Mouse (Mus musculus): ENCODE results near the gene Ntrk2. TPM values are rescaled to one million over a fixed set of nuclear protein-coding genes. Genes with fewer than 3 reads are reported as not detected.

The Ntrk2 gene
- total RNA-seq, 2 experiments from 2014 or later = 19.7 to 25.1 TPM

GRCm38 (mm10) chr13:58924486-58924885 is 118.1 kb downstream of the Ntrk2 start:
- DNase-seq = no peak

GRCm38 (mm10) chr13:58927186-58927585 is 120.8 kb downstream of the Ntrk2 start:
- DNase-seq = no peak

DNA sequence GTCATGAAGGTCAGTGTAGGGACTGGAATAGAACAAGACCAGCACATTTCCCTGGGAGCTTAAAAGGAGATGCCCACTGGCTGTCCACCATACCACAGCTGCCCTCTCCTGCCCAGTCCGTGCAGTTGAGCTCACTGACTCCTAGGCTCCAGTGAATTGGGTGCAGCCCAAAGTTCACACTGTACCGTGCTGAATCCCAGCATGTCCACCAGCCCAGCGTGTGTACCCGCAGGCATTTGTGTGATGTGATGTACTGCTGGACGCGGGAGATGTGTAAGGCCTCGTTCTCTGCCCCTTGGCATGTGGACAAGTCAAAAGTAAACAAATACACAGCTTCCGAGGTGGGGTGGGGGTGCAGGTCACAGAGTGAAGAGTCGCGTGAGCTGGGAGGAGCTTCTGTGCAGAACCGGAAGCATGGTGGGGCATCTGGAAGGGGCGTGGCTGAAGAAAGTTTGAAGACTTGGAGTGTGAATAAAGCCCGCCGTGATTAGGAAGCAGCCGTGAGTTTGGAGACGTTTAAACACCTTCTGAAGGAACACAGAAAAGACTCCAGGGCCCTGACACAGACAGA is 121.4 kb downstream of the Ntrk2 start:
- peak in 1 of 2 experiments; percentile 18 for DNase-seq

DNA sequence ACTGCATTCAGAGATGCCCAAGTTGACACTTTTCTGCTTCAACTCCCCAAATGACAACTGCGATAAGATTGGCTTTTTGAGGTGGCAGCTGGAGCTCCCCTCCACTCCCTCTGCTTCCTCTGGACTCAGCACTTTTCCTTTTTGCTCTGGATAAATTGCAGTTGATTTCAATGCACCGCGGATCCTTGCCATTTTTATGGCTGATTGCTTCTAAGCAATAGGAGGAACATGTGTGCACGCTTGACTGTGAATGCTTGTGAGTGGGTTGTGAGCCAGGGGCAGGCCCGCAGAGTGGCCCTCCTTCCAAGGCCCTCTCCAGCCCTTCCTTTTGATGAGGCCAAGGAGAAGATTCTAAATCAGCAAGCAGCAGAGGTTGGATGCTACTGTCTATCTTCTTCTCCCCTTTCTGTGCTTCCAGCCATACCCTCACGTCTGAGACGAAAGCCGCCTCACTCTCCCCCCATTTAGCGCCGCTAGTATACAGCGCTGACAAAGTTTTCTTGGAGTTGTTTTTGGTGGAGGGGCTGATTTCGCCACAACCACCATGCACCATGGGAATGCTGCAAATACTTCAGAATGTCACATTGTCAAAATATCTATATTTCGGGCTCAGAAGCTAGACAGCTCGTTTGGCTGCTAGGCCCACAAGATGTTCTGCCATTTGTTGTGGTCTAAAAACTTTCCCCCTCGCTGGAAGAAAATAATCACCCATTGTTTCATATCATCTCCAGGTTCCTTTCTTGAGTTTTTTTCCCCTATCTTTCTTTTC is 122.5 kb downstream of the Ntrk2 start:
- no peak for DNase-seq

GRCm38 (mm10) chr13:58930161-58930560 is 123.8 kb downstream of the Ntrk2 start:
- DNase-seq = no peak

DNA sequence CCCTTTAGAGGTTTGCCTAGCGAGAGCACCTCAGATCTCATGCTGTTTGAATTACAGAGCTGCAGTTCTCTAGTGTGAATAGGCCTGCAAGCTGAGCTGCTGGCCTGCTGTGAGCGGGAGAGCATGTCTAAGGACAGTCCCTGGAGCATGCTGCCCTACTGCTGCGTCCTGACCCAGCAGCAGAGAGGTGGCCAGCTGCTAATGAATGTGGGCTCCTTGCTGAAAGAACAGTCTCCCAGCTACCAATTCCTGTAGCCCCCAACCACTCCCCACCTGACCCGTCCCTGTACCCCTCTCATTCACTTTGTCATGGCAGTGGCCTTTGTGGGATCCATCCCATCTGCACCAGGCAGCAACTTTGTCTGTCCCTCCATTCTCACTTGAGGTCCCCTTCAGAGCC is 126.8 kb downstream of the Ntrk2 start:
- DNase-seq = no peak

GRCm38 (mm10) chr13:58934576-58935110 is 128.3 kb downstream of the Ntrk2 start:
- no peak for DNase-seq

DNA sequence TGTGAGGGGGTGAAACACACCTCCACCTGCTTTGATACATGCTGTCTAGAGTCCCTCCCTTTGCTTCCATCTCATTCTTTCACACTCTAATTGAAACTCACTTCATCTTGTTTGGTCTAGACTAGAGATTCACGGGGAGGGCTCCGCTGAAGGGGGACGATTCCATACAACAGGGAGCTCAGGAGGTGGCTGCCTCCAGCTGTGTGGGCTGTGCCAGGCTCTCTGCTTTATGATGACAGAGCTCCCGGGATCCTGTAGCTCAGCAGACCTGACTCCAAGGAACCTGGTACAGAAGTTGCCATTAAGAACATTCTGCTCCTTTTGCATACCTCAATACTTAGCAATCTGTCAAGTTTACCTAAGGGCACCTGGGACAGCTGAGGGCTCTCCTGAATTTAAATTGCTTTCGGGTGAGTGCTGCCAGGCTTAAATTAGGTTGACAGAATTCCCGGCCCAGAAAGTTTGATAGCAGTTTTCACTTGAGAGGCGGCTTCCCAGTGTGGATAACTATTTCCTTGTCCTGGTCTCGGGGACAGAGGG is 129.7 kb downstream of the Ntrk2 start:
- DNase-seq = no peak

DNA sequence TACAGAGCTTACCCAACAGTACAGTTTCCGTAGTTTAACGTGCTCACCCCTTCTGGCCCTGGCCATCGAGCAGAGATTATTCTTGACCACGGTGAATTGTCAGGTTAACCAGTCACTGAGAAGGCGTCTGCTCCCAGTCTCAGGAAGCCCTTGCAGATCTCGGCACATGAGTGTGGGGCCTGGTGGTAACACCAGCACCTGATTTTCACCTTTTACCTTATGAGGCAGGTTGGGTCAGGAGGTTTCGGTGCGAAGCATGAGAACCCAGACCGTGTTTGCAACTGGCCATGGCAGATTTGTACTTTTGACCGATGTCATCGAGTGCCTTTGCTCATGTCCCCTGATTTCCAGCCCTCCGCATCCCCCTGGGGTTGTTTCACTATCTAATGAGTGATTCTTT is 131.5 kb downstream of the Ntrk2 start:
- no peak for DNase-seq

DNA sequence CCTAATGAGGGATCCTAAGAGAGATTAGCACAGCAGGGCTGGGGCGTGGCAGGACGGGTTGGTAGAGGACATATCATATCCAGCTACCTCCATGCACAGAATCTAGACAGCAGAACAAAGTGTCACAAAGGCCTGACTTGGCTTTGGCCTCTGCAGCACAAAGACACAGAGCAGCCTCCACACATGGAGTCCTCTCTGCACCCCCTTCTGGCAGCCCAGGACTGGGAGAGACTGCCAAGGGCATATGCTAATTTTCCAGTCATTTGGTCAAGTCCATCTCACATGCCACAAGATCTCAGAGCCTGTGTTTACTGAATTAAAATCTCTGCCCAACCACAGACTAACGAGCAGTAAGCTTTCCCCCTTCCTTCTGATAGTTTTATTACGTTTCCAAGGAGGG is 132.1 kb downstream of the Ntrk2 start:
- DNase-seq = peak; percentile 40 to 47

GRCm38 (mm10) chr13:58940208-58940607 is 133.8 kb downstream of the Ntrk2 start:
- peak; percentile 16 to 22 for DNase-seq

DNA sequence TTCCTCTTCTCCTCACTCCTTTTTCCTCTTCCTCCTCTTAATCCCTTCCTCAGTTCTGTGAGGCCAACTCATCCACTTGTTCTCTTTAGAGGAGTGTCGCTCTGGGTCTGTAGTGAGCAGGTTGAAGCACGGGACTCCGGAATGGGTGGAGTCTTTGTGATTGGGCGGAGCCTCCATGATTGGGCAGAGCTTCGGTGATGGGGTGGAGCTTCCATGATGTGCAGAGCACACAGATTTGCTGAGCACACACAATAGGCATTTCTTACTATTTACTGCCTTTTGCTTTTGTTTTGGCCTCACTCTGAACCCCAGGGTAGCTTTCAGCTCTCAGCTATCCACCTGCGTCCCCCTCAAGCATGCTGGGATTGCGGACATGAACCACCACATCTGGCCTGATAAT is 134.4 kb downstream of the Ntrk2 start:
- DNase-seq = no peak

- DNase-seq = no peak
Measured at GRCm38 (mm10) chr13:58945781-58946180, 139.4 kb downstream of the Ntrk2 start.

DNA sequence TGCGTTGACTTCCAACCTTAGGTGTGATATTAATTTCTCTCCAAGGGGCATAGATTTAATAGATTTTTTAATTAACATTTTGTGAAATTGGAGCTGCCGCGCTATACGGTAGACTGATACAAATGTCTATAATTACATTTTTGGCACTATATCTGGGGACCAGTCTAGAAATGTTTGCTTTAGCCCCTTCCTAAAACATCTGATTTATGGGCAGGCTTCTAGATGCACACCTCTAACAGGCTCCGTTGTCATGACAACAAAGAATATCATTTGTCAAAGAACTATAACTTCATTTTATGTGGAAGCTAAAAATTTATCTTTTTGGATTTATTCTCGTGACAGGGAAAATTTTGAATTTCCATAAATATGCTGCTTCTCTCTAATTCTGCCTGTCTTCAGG is 140.2 kb downstream of the Ntrk2 start:
- no peak for DNase-seq

GRCm38 (mm10) chr13:58947056-58947455 is 140.7 kb downstream of the Ntrk2 start:
- DNase-seq = no peak

- no peak for DNase-seq
Measured at GRCm38 (mm10) chr13:58954331-58954730, 148.0 kb downstream of the Ntrk2 start.

GRCm38 (mm10) chr13:58954764-58955163 is 148.4 kb downstream of the Ntrk2 start:
- no peak for DNase-seq

- DNase-seq = no peak
Measured at GRCm38 (mm10) chr13:58955237-58955777, 148.9 kb downstream of the Ntrk2 start.

GRCm38 (mm10) chr13:58958171-58958904 is 152.0 kb downstream of the Ntrk2 start:
- no peak for DNase-seq

- no peak for DNase-seq
Measured at GRCm38 (mm10) chr13:58960321-58960720, 154.0 kb downstream of the Ntrk2 start.

DNA sequence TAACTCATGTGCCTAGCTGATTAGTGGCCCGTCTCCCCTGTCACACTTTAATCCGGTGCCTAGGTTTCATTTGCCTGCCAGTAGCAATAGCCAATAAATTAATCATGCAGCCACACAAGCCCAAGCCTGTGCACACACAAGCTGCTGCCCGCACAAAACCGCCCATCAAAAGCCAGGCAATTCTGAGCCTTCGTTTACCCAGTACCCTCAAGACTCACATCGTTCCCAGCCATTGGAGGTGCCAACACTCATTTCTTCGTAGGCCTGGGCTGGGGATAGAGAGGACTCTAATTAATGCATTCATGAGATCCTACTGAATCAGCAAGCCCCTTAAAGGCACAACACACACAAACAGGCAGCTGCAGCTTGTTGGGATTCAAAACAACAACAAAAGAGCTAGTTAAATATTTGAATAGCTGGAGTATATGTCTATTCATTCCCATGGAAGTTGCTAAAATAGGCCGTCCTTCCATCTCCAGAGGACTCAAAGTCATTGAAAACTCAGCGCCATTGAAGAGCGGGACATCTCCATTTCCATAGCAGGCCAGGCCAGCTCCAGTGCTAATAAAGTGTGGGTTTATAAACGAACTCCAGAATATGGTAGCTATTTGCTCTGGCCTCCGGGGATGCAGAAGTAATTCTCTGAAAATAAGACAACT is 158.5 kb downstream of the Ntrk2 start:
- DNase-seq = no peak

DNA sequence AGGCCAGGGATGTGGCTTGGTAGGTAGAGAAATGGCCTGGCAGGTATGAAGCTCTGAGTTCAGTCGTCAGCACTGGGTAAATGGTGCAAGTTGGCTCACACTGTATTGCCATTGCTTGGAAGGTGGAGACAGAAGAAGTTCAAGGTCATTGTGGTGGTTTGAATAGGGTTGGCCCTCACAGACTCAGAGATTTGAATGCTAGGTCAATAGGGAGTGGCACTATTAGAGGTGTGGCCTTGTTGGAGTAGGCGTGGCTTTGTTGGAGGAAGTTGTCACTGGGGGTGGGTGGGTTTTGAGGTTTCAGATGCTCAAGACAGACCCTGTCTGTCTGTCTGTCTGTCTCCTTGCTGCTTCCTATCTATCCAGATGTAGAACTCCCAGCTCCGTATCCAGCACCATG is 159.5 kb downstream of the Ntrk2 start:
- no peak for DNase-seq
